Mouse (Mus musculus) stomach, embryonic 16.5 days (tissue): ENCODE measurements at regions not wholly inside any gene's neighbourhood (a gene's known extent, or its start where the extent isn't known, plus 50 kb on each side); places are given as distances from the start of the nearest gene placed in this dataset.

ENCODE experiments used
- ATAC-seq: fragments of 200-750 bp; cut with Nextera tagmentation; 2 replicates; pipeline ENCODE4 v1.8.0; 2017; ENCODE audit warnings: moderate number of reproducible peaks, moderate TSS enrichment; ENCODE audit not compliant: insufficient read depth, low FRiP score
- H3K27ac ChIP-seq: fragments of 300-500 bp; sonication (generic); 2 replicates; pipeline ENCODE4 v1.5.1; 2014; ENCODE audit warnings: low read length
- H3K27me3 ChIP-seq: fragments of 300-500 bp; sonication (generic); 2 replicates; pipeline ENCODE4 v1.6.1; 2014; ENCODE audit warnings: low read length, control low read depth, mixed read lengths; ENCODE audit not compliant: control insufficient read depth, insufficient read depth
- H3K36me3 ChIP-seq: fragments of 300-500 bp; sonication (generic); 2 replicates; pipeline ENCODE4 v1.6.1; 2014; ENCODE audit warnings: low read length; ENCODE audit not compliant: control insufficient read depth, insufficient read depth
- H3K4me1 ChIP-seq: fragments of 300-500 bp; sonication (generic); 2 replicates; pipeline ENCODE4 v1.6.1; 2014; ENCODE audit warnings: low read length, control low read depth, mixed read lengths; ENCODE audit not compliant: control insufficient read depth, insufficient read depth
- H3K4me2 ChIP-seq: fragments of 300-500 bp; sonication (generic); 2 replicates; pipeline ENCODE4 v1.6.1; 2014; ENCODE audit warnings: low read depth, low read length, mixed read lengths
- H3K4me3 ChIP-seq: fragments of 300-500 bp; sonication (generic); replicated peaks from 2 replicates; pipeline ENCODE4 v1.5.1; 2014; ENCODE audit warnings: mild to moderate bottlenecking, low read length
- H3K9ac ChIP-seq: fragments of 300-500 bp; sonication (generic); 2 replicates; pipeline ENCODE4 v1.6.1; 2014; ENCODE audit warnings: low read length
- H3K9me3 ChIP-seq: fragments of 300-500 bp; sonication (generic); replicated peaks from 2 replicates; pipeline ENCODE4 v1.6.1; 2016; ENCODE audit warnings: low read length, control low read depth; ENCODE audit not compliant: control insufficient read depth
- WGBS: fragments of 180-500 bp; shearing (Covaris S2); extraction: QIAGEN DNeasy Blood & Tissue Kit; methylation state at CpG from one replicate; pipeline ENCODE4 v1.1.7; 2014; 5-methylcytosine and 5-hydroxymethylcytosine counted together

- H3K27me3 ChIP-seq = no peaks in the 10 kb centered on the region
- H3K9ac ChIP-seq = no peak overlapping the region
- no peaks in the 10 kb centered on the region for H3K4me1 ChIP-seq
- no peaks in the 10 kb centered on the region for H3K36me3 ChIP-seq
- no peaks in the 10 kb centered on the region for H3K9me3 ChIP-seq
- WGBS = 10% methylated on average over 4 of the region's 4 CpGs
- H3K27ac ChIP-seq = no peak overlapping the region
- ATAC-seq = peak; percentile 50; the same call in 1 of the 2 replicates
- no peak overlapping the region for H3K4me3 ChIP-seq
- H3K4me2 ChIP-seq = 0 out of 2 replicates have a peak overlapping the region, but pooled peaks have one; percentile 18
Observed at GRCm38 (mm10) chr4:12538694-12539121, 366.9 kb upstream of the Fam92a start.

DNA sequence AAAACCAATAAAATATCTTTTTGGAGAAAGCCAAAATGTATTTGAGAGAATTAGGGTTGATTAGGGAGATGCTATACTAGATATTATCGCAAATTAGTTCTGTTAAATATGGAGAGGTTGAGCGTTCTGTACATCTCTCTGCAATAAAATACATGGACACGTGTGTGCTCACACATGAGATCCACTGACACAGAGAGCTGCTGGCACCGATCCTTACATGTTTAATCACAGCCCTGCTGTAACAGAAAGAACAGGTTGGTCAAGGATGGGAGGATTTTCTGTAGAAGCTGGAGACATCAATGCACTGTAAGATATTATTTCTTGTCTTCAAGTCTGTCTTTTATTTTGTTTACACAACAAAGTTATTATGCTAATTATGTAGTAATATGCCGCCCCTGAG lies 366.2 kb upstream of the Fam92a start:
- no peaks in the 10 kb centered on the region for H3K9me3 ChIP-seq
- no peaks in the 10 kb centered on the region for H3K27me3 ChIP-seq
- no peak for ATAC-seq
- no peak overlapping the region for H3K4me3 ChIP-seq
- no peak overlapping the region for H3K9ac ChIP-seq
- WGBS = 78% methylated on average over 5 of the region's 5 CpGs
- H3K4me2 ChIP-seq = no peak overlapping the region
- no peak overlapping the region for H3K27ac ChIP-seq
- no peaks in the 10 kb centered on the region for H3K36me3 ChIP-seq
- no peaks in the 10 kb centered on the region for H3K4me1 ChIP-seq

DNA sequence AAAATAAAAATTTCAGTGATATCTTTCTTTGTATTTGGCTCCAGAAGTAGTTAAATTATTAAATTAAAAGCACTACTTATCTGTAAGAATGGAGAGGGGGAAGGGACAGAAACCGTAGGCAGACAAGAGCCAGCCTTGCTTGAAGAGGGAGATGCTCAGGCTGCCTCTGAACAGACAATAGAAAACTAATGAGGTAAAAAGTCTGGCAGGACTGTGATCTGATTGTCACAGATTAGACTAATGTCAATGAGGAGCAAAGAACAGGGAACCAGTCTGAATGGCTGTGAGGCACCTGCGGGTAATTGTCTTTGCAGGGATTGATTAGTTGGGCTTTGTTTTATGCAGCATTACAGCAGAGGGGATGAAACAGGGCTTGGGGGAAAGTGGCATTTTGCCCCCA lies 362.3 kb upstream of the Fam92a start:
- no peak overlapping the region for H3K4me3 ChIP-seq
- no peaks in the 10 kb centered on the region for H3K4me1 ChIP-seq
- H3K9ac ChIP-seq = no peak overlapping the region
- ATAC-seq = no peak
- H3K27ac ChIP-seq = no peak overlapping the region
- H3K9me3 ChIP-seq = no peaks in the 10 kb centered on the region
- no peaks in the 10 kb centered on the region for H3K27me3 ChIP-seq
- 53% methylated on average over 2 of the region's 2 CpGs for WGBS
- H3K36me3 ChIP-seq = no peaks in the 10 kb centered on the region
- no peak overlapping the region for H3K4me2 ChIP-seq

DNA sequence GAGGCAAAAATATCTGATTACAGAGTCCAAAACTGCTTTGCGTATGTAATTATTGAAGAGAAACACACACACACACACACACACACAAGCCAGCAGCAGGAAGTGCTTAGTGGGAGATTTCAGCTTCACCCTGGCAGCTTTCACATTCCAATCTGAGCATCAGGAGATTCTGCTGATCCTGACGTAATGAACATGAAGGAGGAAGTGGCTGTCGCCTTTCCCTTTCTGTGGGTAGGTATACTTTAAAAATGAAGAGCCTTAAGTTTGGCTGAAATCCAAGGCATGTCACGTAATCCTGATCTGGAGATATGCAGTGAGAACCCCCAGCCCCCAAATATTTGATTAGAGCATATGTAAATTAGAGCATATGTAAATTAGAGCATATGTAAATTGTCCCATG lies 361.1 kb upstream of the Fam92a start:
- Histone ChIP-seq H3K4me2 (no peak overlapping the region), H3K9me3 (no peaks in the 10 kb centered on the region), H3K9ac (no peak overlapping the region), H3K4me1 (no peaks in the 10 kb centered on the region), H3K36me3 (no peaks in the 10 kb centered on the region), H3K27ac (no peak overlapping the region), H3K4me3 (no peak overlapping the region), H3K27me3 (no peaks in the 10 kb centered on the region)
- WGBS = 48% methylated on average over 4 of the region's 4 CpGs
- ATAC-seq = no peak

DNA sequence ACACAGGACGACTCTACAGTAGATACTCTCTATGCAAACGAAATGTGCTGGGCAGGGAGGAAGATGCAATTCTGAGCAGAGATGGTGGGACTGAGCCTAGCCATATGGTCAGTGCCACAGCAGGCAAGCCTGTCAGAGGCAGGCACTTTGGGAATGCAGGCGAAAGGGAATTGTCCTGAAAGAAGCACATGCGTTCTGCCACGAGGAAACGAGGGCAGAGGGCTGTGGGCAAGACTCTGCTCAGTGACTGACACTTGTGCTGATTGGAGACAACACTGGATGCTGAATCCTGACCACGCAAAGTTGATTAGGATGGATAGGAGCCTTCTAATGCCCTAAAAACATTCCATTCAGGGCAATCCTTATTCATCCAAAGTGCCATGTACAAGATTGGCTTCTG lies 350.5 kb upstream of the Fam92a start:
- Histone ChIP-seq H3K9ac (no peak overlapping the region), H3K4me3 (no peak overlapping the region), H3K4me2 (no peak overlapping the region), H3K9me3 (no peaks in the 10 kb centered on the region), H3K4me1 (no peaks in the 10 kb centered on the region), H3K27ac (no peak overlapping the region), H3K27me3 (no peaks in the 10 kb centered on the region), H3K36me3 (no peaks in the 10 kb centered on the region)
- 73% methylated on average over 7 of the region's 7 CpGs for WGBS
- ATAC-seq = no peak

- H3K27ac ChIP-seq = no peak overlapping the region
- ATAC-seq = no peak
- H3K4me3 ChIP-seq = no peak overlapping the region
- H3K4me1 ChIP-seq = no peaks in the 10 kb centered on the region
- H3K9me3 ChIP-seq = no peaks in the 10 kb centered on the region
- no peaks in the 10 kb centered on the region for H3K36me3 ChIP-seq
- WGBS = 87% methylated on average over 7 of the region's 7 CpGs
- no peaks in the 10 kb centered on the region for H3K27me3 ChIP-seq
- H3K4me2 ChIP-seq = no peak overlapping the region
- H3K9ac ChIP-seq = no peak overlapping the region
Observed at GRCm38 (mm10) chr4:12521246-12521645, 349.4 kb upstream of the Fam92a start.

GRCm38 (mm10) chr4:12516497-12516896 lies 344.7 kb upstream of the Fam92a start:
- H3K4me1 ChIP-seq = no peaks in the 10 kb centered on the region
- H3K9me3 ChIP-seq = no peaks in the 10 kb centered on the region
- H3K9ac ChIP-seq = no peak overlapping the region
- no peak overlapping the region for H3K4me3 ChIP-seq
- H3K4me2 ChIP-seq = no peak overlapping the region
- 79% methylated on average over 10 of the region's 10 CpGs for WGBS
- ATAC-seq = no peak
- H3K27ac ChIP-seq = no peak overlapping the region
- H3K27me3 ChIP-seq = no peaks in the 10 kb centered on the region
- H3K36me3 ChIP-seq = no peaks in the 10 kb centered on the region

DNA sequence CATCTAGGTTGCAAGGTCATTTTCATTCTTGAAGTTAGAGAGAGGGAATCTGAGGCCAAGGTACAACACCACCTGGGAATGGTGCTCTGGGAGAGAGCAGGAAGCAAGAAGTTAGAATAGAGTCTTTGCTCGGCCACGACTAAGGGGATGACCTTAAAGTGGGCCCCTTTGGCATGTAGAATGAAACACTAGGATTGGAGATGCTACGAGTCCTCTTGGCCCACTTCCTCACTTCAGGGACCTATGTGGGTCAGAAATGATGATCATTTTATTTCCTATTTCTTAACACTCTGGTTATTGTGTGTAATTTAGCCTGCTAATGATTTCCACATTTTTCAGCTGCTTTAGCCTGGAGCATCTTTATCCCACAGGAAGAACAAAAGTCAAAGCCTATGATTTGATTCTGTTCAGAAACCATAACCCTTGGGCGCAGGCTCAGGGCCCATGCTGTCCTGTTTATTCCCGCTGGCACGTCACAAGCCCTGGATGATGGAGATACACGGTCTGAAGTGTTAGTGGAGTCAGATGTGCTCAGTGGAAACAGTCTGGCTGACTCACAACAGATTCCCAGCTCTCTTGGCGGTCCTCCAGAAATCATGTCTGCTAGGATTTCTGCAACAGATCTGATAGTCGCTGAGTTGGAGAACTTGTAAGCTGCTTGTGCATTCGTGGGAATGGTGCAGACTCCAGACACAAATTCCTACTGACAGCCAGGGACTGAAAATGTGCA lies 340.0 kb upstream of the Fam92a start:
- Histone ChIP-seq H3K27me3 (no peaks in the 10 kb centered on the region), H3K4me1 (peaks cover 4% of the 10 kb centered on the region; the same call in 1 of the 2 replicates), H3K9ac (no peak overlapping the region), H3K27ac (peak overlapping the region; percentile 22; the same call in 1 of the 2 replicates), H3K4me2 (no peak overlapping the region), H3K36me3 (no peaks in the 10 kb centered on the region), H3K4me3 (no peak overlapping the region), H3K9me3 (no peaks in the 10 kb centered on the region)
- 51% methylated on average over 10 of the region's 10 CpGs for WGBS
- ATAC-seq = peak; percentile 60; the same call in 1 of the 2 replicates

DNA sequence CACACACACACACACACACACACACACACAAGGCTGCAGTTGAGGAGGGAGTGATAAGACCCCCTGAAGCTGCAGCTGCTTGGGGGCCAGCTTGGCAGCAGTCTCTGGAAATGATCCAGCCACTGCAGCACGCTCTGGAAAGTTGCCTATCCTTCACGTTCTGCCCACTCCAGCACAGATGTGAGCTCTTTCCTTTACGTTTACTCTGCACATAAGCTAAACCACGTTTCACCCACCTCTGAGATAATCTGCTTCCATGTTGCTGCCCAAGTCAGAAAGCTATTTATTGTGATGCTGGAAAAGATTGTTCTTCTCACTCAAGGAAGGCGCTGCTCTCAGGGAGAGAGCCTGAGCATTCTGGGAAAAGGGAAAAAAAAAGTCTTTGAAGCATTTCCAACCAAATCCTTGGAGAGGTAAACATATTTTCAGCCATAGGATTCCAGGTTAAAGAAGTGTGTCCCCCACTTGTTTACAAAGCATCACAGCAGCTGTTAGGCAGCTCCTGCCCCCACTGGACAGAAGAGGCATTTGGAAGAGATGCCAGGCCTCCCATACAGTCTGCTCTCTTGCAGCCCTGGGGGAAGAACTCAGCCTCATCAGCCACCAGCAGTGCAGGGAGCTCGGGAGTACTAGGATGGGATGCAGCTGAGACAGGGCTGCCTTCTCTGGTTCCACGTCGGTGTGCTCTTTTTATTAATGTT lies 335.2 kb upstream of the Fam92a start:
- H3K27me3 ChIP-seq = no peaks in the 10 kb centered on the region
- no peaks in the 10 kb centered on the region for H3K36me3 ChIP-seq
- peaks cover 10% of the 10 kb centered on the region; the same call in 1 of the 2 replicates for H3K4me1 ChIP-seq
- ATAC-seq = peak; percentile 33; the same call in 1 of the 2 replicates
- H3K27ac ChIP-seq = peak overlapping the region; percentile 33; the same call in 1 of the 2 replicates
- H3K4me3 ChIP-seq = no peak overlapping the region
- 19% methylated on average over 8 of the region's 8 CpGs for WGBS
- no peak overlapping the region for H3K9ac ChIP-seq
- H3K9me3 ChIP-seq = no peaks in the 10 kb centered on the region
- no peak overlapping the region for H3K4me2 ChIP-seq
